Mouse (Mus musculus) E14TG2a.4 (cell line): ENCODE data around the gene Hmgcl.

Experiments used
- CTCF ChIP-seq: conservative IDR thresholded peaks from 2 replicates; pipeline ENCODE4 v1.5.1; 2014; ENCODE audit warnings: low read length
- NANOG ChIP-seq: IDR thresholded peaks from 2 replicates; pipeline ENCODE4 v1.6.1; 2014; ENCODE audit warnings: borderline replicate concordance, low read length, mixed read lengths
- POU5F1 ChIP-seq: IDR thresholded peaks from 2 replicates; pipeline ENCODE4 v1.6.1; 2014; ENCODE audit warnings: low read length, borderline replicate concordance

DNA sequence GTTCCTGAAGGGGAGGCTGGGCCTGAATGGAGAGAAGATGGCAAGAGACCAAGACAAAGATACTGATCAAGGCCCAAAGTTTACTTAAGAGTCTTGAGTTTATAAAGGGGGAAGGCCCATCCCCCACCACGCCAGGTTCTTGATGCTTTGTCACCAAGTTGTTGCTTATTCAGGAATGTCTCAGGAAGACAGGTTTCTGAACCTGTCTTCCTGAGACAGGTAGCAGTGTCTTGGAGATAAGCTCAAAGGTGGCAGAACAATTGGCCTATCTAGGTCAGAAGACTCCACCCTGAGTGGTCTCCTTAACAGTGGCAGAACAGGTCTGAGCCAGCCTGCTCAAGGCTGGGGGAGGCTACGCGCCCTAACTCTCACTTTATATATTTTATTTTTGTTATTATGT is 19.4 kb upstream of the Hmgcl start:
- TF ChIP-seq CTCF (no peak), NANOG (no peak), POU5F1 (no peak)
